Mouse (Mus musculus) T-helper 1 cell (primary cell): ENCODE measurements around the gene F2rl2.

Experiments used
- in situ Hi-C: fragments of 300-600 bp; cut with MboI, MseI; formaldehyde crosslinking; loops from one replicate; pipeline ENCODE4 v1.15.1; 2025; ENCODE audit warnings: high pct_unique_total_duplicates

F2rl2 gene

GRCm38 (mm10) chr13:95696654-95697163 is at the start of gene F2rl2:
TSS of gene F2rl2 (plus strand) at chr13:95696853.
- in situ Hi-C loops: no loop called here

- in situ Hi-C loops: no loop called here
Measured at GRCm38 (mm10) chr13:95647248-95647647, 49.4 kb upstream of the F2rl2 start.

GRCm38 (mm10) chr13:95649941-95650340 is 46.7 kb upstream of the F2rl2 start:
- in situ Hi-C loops: no loop called here

DNA sequence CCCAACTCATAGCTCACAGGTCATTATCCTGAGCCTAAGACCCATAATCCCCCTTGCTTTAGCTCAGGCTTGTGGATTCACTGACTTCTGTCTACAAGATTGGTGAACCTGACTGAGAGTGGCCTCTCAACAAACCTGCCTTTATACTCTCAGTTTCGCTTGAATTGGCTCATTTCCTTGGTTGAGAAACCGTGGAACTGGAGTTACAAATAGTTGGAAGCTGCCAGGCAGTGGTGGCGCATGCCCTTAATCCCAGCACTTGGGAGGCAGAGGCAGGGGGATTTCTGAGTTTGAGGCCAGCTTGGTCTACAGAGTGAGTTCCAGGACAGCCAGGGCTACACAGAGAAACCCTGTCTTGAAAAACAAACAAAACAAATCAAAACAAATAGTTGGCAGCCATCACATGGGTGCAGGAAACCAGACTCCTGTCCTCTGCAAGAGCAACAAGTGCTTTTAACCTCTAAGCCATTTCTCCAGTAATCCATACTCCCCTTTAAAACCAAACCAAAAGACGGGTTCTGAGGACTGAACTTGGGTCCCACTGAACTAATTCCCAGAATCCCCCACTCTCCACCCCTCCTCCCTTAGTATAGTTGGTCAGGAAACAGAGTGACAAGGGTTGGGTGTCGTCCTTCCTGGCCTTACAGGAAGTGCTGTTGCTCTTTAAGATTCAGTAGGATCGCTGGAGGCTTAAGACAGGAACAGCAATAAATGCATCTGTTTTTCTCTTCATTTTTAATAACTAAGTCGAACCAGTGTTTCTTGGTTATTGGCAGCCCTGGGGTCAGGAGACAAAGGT is 44.6 kb upstream of the F2rl2 start:
- in situ Hi-C loops: no loop called here

GRCm38 (mm10) chr13:95653696-95654095 is 43.0 kb upstream of the F2rl2 start:
- in situ Hi-C loops: no loop called here

DNA sequence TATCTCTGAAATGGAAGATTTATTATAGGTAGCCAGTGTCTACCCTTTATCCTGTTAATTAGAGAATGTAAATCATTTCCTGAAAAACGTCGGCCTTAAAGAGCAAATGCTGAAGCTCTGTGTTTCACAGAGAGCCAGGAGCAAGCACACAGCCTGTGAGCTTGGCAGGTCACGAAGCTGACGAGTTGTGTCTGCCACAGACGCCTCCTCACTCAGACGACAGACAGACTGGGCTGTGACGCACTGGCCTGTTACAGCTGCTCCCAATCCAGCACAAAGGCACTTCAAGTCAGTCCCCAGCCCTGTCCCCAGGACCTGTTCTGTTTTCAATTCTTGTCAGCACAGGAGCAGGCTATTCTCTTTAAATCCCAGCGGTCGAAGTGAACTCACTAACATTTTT is 41.4 kb upstream of the F2rl2 start:
- in situ Hi-C loops: no loop called here

GRCm38 (mm10) chr13:95657171-95657570 is 39.5 kb upstream of the F2rl2 start:
- in situ Hi-C loops: no loop called here

DNA sequence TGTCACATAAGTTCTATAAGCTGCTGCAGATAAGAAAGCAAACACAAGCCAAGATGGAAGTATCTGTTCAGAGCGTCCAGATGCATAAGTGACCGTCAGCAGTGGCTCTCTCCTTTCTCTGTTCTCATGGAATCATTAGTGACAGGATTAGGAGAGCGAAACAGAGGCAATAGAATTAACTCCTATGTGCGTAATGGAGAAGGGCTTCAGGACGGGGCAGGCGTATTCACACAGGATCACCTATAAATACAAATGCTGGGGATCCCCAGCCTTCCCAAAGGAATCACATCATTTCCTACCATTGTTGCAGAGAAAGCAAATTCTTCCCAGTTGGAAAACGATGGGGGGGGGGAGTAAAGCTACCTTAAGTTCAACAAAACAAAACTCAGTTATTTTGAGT is 37.2 kb upstream of the F2rl2 start:
- in situ Hi-C loops: no loop called here

- in situ Hi-C loops: no loop called here
Measured at GRCm38 (mm10) chr13:95663834-95664233, 32.8 kb upstream of the F2rl2 start.

DNA sequence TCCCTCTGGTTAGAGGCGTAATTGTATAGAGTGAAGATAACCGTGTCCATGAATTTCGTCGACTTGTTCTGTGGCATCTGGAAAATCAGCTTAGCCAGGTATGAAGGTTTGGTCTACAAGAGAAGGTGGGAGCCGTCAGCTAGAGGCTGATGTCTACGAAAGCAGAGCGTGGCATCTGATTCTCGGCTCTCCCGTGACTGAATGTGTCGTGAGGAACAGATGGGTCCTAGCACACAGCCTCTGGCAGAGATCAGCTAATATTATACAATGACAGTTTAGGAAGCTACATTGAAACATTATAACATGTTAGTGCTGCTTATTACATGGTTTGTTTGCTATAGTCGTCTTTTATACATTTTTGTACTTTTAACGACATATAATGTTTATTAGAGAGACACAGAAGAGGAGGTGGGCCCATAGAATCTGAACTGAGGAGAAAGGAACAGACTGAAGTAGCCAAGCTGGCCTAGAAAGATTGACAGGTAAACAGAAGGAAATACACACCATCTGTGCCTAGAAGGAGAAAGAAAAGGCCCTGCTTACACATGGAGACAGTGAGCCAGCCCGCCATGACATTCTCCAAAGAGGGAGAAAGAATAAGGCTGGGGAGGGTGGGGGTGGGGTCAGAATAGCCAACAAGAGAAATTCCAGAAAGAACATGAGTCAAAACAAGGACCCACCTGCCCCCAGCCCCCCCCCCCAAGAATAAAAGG is 30.9 kb upstream of the F2rl2 start:
- in situ Hi-C loops: no loop called here

GRCm38 (mm10) chr13:95667260-95667659 is 29.4 kb upstream of the F2rl2 start:
- in situ Hi-C loops: no loop called here

- in situ Hi-C loops: no loop called here
Measured at GRCm38 (mm10) chr13:95670534-95670933, 26.1 kb upstream of the F2rl2 start.

DNA sequence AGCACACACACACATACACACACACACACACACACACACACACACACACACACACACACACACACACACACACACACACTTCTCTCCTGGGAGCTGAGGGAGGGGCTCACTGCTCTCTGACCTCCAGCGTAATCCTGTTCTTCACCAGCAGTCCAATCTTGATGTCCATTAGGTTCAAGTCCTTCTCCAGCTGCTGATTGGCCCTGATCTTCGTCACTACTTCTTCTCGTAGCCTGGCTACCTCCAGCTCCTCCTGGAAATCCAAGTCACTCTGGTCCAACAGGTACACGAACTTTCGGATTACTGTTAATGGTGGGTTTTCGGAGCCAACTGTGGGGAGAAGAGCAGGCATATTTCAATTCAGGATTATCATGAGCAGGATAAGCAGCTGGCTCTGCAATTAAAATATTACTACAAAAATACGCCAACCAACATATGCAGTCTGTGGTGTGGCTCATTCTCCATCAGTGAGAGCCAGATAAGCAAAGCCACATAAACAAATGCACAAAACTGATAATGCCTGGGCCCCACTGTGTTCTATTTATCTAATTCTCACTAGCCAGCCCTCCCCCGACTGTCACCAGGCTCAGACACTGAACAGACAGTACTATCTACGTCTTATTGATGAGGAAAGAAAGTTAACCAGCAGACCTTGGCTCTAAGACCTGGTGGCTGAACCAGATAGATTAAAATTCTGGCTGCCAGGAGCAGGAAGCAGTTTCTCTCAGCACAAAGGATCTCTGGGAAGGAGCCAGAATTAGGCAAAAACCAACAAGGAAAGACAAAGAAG is 25.4 kb upstream of the F2rl2 start:
- in situ Hi-C loops: no loop called here

DNA sequence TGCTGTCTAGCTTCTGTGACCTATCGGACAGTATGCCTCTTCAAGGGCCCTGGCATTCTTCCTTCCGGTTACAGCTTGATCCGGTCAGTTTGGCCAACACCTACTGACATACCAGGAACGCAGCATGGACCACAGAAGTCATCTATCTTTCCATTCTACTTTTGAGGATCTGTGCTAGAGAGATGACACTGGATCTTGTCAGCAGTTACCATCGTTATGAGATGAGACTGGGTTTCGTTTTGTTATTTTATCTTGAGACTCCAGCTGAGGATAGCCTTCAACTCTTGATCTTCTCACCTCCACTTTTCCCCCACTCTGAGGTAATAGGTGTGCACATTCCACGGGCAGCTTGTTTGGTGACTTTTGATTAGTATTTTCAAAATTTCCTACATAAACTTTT is 24.3 kb upstream of the F2rl2 start:
- in situ Hi-C loops: no loop called here

DNA sequence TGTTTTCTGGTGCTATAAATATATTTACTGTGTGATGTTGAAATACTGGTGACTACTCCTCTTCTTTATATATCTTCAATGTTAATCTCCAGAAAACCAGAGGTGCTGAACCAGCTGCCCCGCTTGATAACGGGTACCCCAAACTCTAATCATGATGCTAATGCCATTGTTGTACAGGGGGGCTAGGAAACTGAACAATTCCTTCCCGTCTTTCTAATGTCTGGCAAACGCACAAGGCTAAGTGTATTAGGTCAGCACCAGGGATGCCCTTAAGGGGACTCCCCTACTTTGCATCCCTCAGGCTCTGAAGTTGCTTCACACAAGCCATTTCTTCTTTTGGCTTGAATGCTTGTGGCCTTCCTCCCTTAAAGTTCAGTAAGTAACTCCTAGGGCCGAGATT is 17.6 kb upstream of the F2rl2 start:
- in situ Hi-C loops: no loop called here

DNA sequence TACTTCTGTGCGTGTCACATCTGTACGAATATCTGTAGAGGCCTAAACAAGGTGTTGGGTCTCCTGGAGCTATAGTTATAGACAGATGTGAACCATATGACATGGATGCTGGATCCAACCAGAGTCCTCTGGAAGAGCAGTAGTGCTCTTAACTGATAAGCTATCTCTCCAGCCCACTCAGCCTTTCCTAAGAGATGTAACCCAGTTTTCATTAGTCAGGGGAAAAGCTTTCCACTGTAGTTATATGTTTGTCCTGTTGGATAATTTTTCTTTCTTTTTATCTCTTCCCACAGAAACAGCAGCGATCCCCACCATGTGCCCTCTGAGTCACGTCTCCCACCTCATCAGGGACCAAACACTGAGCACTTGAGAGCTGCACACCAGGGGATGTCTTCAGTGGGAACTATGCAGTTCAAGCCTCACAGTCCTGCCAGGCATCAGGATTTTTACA is 17.1 kb upstream of the F2rl2 start:
- in situ Hi-C loops: no loop called here

DNA sequence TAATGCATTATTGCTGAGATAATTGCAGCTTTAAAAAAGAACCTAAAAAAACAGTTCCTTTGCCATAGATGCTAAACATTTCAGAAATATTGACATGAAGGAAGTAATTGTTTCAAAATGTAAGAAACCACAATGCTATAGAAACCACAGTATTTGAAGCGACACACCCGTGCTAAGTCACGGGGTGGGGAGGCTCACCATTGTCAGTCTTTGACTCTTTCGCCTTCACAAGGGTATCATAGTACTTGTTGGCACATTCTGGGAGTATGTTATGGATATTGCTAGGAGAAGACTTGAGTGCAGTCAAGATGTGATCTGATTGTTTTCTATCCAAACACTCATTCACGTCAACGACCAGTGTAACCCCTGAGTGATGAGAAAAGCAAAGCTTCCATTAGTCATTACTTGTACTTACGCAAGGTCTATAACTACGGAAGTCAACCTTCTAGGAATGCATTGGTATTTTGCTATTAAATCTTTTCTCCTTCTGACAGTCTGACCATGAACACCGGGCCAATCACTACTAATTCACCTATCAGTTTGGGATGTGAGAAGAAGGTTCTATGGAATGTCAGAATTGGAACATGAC is 11.9 kb upstream of the F2rl2 start:
- in situ Hi-C loops: no loop called here

DNA sequence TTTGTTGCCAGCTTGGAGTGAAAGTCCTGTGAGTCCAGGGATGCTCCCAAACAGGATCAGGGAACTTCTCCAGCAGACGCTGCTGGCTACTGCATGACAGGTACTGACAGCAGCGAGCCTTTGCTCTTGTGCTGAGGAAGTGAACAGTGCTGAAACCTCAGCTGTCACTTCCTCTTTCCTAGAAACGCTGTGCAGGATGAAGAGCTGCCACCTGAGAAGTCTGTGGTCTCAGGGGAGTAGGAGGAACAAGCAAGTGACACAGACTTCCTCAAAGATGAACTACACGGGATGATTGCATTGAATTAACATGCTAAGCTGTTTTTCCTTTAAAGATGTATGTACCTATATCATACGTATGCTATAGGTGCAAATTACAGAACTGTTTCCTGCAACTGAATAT is 10.9 kb upstream of the F2rl2 start:
- in situ Hi-C loops: no loop called here

GRCm38 (mm10) chr13:95688576-95688975 is 8.1 kb upstream of the F2rl2 start:
- in situ Hi-C loops: no loop called here

DNA sequence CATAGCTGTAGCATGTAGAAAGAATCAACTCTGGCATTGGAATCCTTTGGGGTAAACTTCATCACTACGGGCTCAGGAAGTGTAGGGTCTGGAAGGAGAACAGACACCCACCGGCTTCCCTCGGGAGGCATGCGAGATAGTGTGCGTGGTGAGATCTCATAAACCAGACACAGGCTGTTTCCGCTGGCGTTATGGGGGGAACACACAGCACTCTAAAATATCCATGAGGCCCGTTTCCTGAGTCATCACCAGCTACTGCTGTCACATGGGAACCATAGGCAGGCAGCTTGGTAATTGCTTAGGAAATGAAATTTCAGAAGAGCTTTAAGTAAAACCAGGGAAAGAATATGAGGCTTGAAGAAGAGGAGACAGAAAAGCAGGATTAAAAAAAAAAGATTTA is 4.5 kb upstream of the F2rl2 start:
- in situ Hi-C loops: no loop called here

- in situ Hi-C loops: no loop called here
Measured at GRCm38 (mm10) chr13:95696120-95696653, 466 bp upstream of the F2rl2 start.
